Mouse (Mus musculus): ENCODE measurements around the gene Krt77.

Krt77 gene

GRCm38 (mm10) chr15:101869431-101869830 lies at the start of gene Krt77:
Krt77 (minus strand) TSS chr15:101869705.
- no peak for DNase-seq (ENCODE audit: low read depth, low spot score)

DNA sequence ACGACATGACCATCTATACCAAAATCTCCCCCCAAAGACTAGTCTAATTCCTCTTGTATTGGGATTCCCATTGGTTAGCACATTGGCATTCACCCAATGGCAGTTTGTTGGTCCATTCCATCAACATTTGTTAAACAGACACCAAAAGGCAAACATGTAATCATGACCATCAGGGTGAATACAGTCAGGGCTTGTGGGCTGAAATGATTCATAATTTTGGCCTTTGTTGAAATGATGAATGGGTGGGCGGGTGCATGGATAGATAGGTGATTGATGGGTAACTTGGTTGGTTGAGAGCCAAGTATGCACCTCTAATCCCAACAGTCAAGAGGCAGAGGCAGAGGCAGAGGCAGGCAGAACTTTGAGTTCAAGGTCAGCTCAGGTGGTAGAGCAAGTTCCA lies 46.6 kb upstream of the Krt77 start:
- peak; percentile 47 for DNase-seq (ENCODE audit: low read depth, low spot score)

- no peak for DNase-seq (ENCODE audit: low read depth, low spot score)
These were observed 35.3 kb upstream of the Krt77 start for GRCm38 (mm10) chr15:101904849-101905248.

- peak; percentile 15 for DNase-seq (ENCODE audit: low read depth, low spot score)
These were observed 33.0 kb upstream of the Krt77 start for GRCm38 (mm10) chr15:101902171-101903149.

DNA sequence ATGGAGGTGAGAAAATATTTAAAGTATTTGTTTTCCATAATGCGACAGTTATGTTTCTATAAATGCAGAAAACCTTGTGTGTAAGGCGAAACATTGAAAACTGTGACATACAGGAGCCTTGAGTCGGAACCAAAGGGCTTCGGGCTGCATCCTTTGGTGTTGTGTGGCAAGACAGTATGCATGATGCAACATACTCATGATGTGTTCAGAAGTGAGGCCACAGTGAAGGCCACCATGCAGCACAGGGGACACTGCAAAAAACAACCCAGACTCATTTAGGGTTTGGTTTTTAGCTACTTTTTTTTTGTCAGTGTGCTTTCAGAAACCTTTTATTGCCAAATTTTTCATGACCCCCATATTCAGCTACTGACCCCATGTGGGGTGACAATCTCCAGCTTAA lies 25.7 kb upstream of the Krt77 start:
- DNase-seq (ENCODE audit: low read depth, low spot score): no peak

DNA sequence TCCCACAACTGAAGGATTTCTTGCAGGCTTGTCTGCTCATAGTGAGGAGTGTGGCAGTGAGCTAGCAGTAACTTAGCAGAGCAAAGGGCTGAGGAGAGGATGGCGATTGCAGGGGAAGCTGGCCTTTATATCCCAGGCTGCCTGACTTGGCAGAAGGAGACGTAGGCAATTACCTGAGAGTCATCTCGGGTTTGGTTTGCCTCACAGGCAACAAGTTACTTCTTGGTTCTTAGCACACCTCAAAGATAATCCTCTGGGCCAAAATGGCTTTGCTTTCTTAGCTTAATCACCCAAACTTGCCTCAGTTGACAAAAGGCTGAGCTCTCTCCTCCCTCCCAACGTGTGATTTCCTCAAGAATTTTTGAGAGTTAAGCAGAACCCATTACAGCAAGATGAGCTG lies 23.3 kb upstream of the Krt77 start, which contains the start of gene Krt76:
Gene Krt76, minus strand, starts transcription at position 101 of the 400 bp plus-strand sequence.
- no peak for DNase-seq (ENCODE audit: low read depth, low spot score)

DNA sequence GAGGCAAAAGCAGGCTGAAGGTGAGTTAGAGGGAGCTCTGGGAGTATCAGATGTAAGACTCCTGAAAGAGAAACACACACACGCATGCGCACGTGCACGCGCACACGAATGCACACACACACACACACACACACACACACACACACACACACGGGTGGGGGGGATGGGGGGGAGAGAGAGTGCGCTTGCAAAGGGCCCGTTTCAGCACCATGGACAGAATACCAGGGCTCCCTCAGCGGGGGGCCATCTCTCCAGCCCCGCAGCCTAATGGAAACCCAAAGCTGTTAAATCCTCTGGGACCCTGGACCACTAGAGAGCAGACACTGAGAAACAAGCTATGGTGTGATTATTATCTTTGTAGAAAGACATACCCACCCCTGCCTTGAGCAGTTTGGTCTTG lies 10.3 kb upstream of the Krt77 start:
- no peak for DNase-seq (ENCODE audit: low read depth, low spot score)

GRCm38 (mm10) chr15:101878041-101878440 lies 8.5 kb upstream of the Krt77 start:
- DNase-seq (ENCODE audit: low read depth, low spot score): peak; percentile 19

DNA sequence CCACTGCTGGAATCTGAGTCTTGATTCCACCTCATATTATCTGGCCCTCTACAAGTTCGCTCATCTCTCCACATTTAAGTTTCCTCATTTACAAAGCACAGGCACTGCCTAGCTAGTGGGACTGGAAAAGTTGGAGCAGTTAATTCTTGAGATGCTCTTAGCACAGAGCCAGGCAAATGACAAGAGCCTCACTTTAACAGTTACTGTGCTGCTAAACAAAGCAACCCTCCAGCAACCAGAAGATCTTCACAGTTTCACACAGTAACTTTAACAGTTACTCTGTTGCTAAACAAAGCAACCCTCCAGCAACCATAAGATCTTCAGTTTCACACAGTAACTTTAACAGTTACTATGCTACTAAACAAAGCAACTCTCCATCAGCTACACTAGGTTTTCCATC lies 4.9 kb upstream of the Krt77 start:
- no peak for DNase-seq (ENCODE audit: low read depth, low spot score)

GRCm38 (mm10) chr15:101873231-101873630 lies 3.7 kb upstream of the Krt77 start:
- peak; percentile 38 for DNase-seq (ENCODE audit: low read depth, low spot score)

DNA sequence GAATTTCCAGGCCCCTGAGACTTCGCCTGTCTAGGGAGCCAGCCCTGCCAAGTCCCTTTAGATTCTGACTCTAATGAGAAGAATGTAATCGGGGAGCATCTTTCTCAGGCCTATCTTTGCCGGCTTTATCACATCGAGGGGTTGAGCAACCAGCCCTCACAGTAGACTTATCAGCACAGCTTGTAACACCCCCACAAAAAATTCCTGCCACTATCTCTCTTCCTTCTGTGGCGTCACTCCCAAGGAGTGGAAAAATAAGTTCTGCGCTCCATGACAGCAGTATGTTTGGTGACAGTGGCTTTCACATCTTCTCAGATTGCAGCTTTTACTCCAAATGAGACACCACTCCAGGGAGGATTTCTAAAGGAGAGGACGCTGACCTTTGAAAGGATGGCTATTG lies 2.8 kb downstream of the Krt77 start:
- DNase-seq (ENCODE audit: low read depth, low spot score): no peak

DNA sequence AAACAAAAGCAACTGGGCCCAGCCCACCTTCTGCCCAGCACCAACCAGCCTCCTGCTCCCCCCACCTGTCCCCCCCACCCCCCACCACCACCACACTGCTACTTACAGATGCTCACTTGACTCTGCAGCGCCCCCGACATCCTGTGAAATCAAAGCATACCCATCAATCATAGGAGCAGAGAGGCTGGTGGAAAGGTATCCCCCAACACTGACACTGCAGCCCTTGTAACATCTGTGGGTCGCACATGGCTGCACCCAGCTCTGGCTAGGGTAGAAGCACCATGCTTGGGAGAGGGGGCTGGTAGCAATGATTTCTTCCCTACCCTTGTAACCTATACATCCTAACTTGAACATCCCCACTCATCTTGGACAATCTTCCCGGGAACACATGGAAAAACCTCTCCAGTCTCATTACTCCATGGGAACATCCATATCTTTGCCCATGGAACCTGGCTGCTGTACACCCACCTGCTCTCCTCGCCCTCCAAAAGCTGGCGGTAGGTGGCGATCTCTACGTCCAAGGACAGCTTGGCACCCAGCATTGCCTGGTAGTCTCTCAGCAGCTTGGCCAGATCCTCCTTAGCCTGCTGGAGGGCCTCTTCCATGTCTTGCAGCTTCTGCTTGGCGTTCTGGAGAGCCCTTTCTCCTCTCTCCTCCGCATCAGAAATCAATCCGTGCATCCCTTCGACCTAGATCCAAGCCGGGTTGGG lies 8.9 kb downstream of the Krt77 start:
- DNase-seq (ENCODE audit: low read depth, low spot score): no peak

DNA sequence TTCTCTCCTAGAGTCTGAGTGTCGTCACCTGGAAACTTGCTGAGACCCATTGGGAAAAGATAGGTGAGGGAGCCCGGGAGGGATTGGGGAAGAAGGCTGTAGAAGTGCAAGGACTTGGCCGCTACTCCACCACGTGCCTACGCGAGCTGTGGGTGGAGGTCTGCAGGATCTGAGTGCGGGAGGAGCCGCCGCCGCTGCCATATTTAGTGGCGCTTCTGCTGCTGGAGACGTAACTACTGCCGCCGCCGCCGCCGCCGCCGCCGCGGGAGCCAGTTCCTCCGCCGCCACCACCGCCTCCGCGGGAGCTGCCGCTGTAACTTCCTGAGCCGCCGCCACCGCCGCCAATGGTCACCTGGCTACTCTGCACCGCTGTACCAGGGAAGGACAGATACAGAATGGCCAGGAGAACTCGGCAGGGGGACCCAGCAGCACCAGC lies 9.8 kb downstream of the Krt77 start:
- DNase-seq (ENCODE audit: low read depth, low spot score): no peak

- DNase-seq (ENCODE audit: low read depth, low spot score): no peak
These were observed 10.7 kb downstream of the Krt77 start for GRCm38 (mm10) chr15:101858673-101859425.

- no peak for DNase-seq (ENCODE audit: low read depth, low spot score)
These were observed 12.8 kb downstream of the Krt77 start for GRCm38 (mm10) chr15:101856696-101857095.

- no peak for DNase-seq (ENCODE audit: low read depth, low spot score)
These were observed 13.8 kb downstream of the Krt77 start for GRCm38 (mm10) chr15:101855732-101856131.

DNA sequence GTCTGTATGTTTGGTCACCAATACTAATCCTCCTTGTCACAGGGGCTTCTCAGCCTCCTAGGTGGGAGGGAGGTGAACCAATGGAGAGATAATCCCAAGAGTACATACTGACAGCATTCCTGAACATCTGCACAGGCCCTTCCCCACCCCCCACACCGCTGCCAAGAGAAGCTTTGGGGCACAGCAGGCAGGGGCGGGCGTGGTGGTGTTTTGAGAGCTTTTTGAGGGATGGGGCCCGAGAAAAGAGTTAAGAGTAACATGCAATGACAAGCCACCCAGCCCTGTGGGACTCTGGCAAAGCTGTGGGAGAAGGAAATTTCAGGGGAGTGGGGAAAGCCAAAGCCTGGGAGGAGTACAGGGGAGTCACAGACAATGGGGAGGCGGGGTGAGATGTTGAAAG lies 15.2 kb downstream of the Krt77 start:
- no peak for DNase-seq (ENCODE audit: low read depth, low spot score)

GRCm38 (mm10) chr15:101852571-101852970 lies 16.9 kb downstream of the Krt77 start:
- DNase-seq (ENCODE audit: low read depth, low spot score): no peak

DNA sequence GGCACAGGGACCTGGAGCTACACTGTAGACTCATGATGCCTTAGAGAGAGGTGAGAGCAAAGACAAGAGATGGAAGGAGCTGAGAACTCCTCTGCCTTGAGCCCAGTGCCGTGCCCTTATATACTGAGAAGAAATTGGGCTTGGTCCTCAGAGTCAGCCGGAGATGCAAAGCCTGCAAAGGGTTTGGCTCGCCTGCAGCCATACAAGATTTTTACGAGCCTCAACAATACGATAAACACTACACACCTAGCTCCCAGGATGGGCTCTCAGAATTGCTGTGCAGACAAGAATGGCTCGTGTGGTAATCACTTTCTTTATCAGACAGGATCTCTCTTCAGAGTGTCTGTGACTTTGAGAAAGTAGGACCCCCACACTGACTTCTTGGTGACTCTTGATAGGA lies 18.8 kb downstream of the Krt77 start, which contains the start of gene Krt1:
Gene Krt1, minus strand, starts transcription at position 101 of the 400 bp plus-strand sequence.
- DNase-seq (ENCODE audit: low read depth, low spot score): no peak

DNA sequence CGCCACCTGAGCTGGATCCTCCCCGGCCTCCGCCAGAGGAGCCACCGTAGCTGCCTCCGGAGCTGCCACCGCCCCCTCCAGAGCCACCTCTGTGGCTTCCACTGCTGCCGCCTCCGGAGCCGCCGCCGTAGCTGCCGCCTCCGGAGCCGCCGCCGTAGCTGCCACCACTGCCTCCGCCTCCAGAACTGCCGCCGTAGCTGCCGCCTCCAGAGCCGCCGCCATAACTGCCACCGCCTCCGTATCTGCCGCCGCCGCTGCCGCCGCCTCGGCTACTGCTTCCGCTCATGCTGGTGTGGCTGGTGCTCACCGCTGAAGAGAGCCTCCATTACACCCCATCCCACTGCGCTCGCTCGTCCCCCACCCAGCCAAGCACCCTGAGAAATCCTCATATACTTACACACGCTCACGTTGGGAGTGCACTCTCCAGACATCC lies 23.5 kb downstream of the Krt77 start:
- DNase-seq (ENCODE audit: low read depth, low spot score): no peak

GRCm38 (mm10) chr15:101843192-101843591 lies 26.3 kb downstream of the Krt77 start:
- no peak for DNase-seq (ENCODE audit: low read depth, low spot score)

Data from 3T3-L1 (cell line).